Mouse (Mus musculus): ENCODE measurements at regions not wholly inside any gene's neighbourhood (a gene's known extent, or its start where the extent isn't known, plus 50 kb on each side); places are given as distances from the start of the nearest gene placed in this dataset.

- Histone ChIP-seq H3K36me3 (ENCODE audit: control insufficient read depth, insufficient read depth, low read length) (no peaks in the 10 kb centered on the region), H3K4me1 (ENCODE audit: control insufficient read depth, insufficient read depth, low read length) (no peaks in the 10 kb centered on the region), H3K27me3 (ENCODE audit: control insufficient read depth, insufficient read depth, low read length) (no peaks in the 10 kb centered on the region), H3K4me3 (ENCODE audit: control insufficient read depth, low read depth, low read length) (no peak overlapping the region), H3K27ac (ENCODE audit: control insufficient read depth, insufficient read depth, low read depth, low read length) (no peak overlapping the region)
- no peak for TF ChIP-seq CTCF (IDR thresholded peaks at IDR 0.05; ENCODE audit: control insufficient read depth, insufficient read depth, insufficient replicate concordance, low read depth, low read length)
- no peak for TF ChIP-seq POLR2A (IDR thresholded peaks at IDR 0.05; ENCODE audit: control insufficient read depth, low read depth, low read length)
Measured at GRCm38 (mm10) chr3:102574320-102574719, 104.6 kb downstream of the Ngf start.

DNA sequence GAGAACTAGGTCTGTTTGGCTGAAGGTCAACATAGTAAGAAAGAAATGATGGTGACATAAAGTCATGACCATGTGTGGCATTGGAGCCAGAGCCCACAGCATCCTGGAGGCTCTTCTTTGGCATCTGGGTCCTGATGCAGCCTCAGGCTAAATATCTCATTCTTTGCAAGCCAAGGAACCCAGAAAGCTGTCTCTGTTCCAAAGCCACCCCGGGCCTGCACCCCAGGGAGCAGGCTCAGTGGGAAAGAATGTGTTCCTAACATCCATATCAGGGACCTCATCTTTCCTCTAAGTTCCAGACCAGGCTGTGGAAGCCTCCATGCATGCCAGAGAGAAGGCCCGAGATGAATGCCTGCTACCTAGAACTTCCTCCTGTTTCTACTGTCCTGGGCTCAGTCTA is 107.2 kb downstream of the Ngf start:
- Histone ChIP-seq H3K27me3 (ENCODE audit: control insufficient read depth, insufficient read depth, low read length) (no peaks in the 10 kb centered on the region), H3K27ac (ENCODE audit: control insufficient read depth, insufficient read depth, low read depth, low read length) (no peak overlapping the region), H3K36me3 (ENCODE audit: control insufficient read depth, insufficient read depth, low read length) (no peaks in the 10 kb centered on the region), H3K4me1 (ENCODE audit: control insufficient read depth, insufficient read depth, low read length) (no peaks in the 10 kb centered on the region), H3K4me3 (ENCODE audit: control insufficient read depth, low read depth, low read length) (no peak overlapping the region)
- TF ChIP-seq POLR2A (IDR thresholded peaks at IDR 0.05; ENCODE audit: control insufficient read depth, low read depth, low read length): no peak
- no peak for TF ChIP-seq CTCF (IDR thresholded peaks at IDR 0.05; ENCODE audit: control insufficient read depth, insufficient read depth, insufficient replicate concordance, low read depth, low read length)

DNA sequence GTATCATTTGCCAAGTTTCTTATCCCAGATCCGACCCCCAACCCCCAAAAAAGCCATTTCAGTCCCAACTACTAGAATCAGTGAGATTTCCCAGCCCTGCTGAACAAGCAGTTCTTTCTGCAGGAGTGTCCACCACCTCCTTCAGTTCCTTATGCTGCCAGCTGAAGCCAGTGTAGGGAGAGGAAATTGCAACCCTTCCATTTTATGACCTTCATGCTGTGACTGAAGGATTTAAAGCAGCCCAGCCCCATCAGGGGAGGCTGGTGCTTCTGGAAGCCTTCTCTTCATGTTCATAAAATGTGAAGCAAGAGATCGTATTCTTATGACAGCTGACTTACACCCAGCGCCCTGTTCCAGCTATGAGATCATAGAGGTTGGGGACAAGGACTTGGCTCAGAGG is 112.1 kb downstream of the Ngf start:
- no peaks in the 10 kb centered on the region for H3K4me1 ChIP-seq (ENCODE audit: control insufficient read depth, insufficient read depth, low read length)
- no peak overlapping the region for H3K27ac ChIP-seq (ENCODE audit: control insufficient read depth, insufficient read depth, low read depth, low read length)
- no peak overlapping the region for H3K4me3 ChIP-seq (ENCODE audit: control insufficient read depth, low read depth, low read length)
- TF ChIP-seq CTCF (IDR thresholded peaks at IDR 0.05; ENCODE audit: control insufficient read depth, insufficient read depth, insufficient replicate concordance, low read depth, low read length) (no peak), POLR2A (IDR thresholded peaks at IDR 0.05; ENCODE audit: control insufficient read depth, low read depth, low read length) (no peak)
- H3K27me3 ChIP-seq (ENCODE audit: control insufficient read depth, insufficient read depth, low read length): no peaks in the 10 kb centered on the region
- H3K36me3 ChIP-seq (ENCODE audit: control insufficient read depth, insufficient read depth, low read length): no peaks in the 10 kb centered on the region

DNA sequence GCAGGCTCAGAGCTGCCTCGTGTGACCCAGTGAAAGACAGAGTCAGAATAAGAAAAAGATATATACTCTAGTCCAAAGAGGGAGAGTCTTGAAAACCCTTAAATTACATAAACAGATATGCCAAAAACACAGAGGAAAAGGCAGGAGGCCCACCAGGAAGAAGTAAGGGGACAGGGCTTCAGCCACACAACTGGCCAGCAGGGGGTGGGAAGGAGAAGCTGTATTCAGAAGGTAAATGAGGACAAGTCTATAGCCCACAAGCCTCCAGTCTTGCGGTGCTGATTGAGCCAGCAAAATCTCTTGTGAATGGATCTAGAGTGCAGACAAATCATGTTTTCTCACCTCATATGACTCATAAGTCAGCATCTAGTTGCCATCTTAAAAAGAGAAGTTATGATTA is 115.4 kb downstream of the Ngf start:
- no peak overlapping the region for H3K27ac ChIP-seq (ENCODE audit: control insufficient read depth, insufficient read depth, low read depth, low read length)
- H3K36me3 ChIP-seq (ENCODE audit: control insufficient read depth, insufficient read depth, low read length): no peaks in the 10 kb centered on the region
- H3K4me1 ChIP-seq (ENCODE audit: control insufficient read depth, insufficient read depth, low read length): no peaks in the 10 kb centered on the region
- TF ChIP-seq CTCF (IDR thresholded peaks at IDR 0.05; ENCODE audit: control insufficient read depth, insufficient read depth, insufficient replicate concordance, low read depth, low read length): no peak
- no peak for TF ChIP-seq POLR2A (IDR thresholded peaks at IDR 0.05; ENCODE audit: control insufficient read depth, low read depth, low read length)
- H3K27me3 ChIP-seq (ENCODE audit: control insufficient read depth, insufficient read depth, low read length): no peaks in the 10 kb centered on the region
- no peak overlapping the region for H3K4me3 ChIP-seq (ENCODE audit: control insufficient read depth, low read depth, low read length)

DNA sequence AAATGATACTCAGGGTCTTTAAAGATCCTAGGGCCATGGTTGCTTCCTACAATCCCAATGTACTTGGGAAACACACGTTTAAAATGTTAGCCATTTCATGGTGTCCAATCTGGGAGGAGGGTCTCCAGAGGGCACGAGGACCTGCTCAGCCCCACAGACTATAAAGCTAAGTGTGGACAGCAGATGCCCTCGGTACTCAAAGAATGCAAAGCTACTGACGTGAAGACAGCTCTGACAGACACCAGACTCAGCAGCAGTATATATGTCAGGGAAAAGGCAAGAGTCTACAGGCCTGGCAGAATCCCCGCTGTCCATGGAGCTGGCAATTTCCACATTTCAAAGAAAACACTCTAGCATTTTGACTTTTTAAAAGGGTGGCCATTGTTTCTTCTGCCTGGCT is 116.5 kb downstream of the Ngf start:
- Histone ChIP-seq H3K27me3 (ENCODE audit: control insufficient read depth, insufficient read depth, low read length) (no peaks in the 10 kb centered on the region), H3K27ac (ENCODE audit: control insufficient read depth, insufficient read depth, low read depth, low read length) (no peak overlapping the region), H3K4me3 (ENCODE audit: control insufficient read depth, low read depth, low read length) (no peak overlapping the region), H3K4me1 (ENCODE audit: control insufficient read depth, insufficient read depth, low read length) (no peaks in the 10 kb centered on the region), H3K36me3 (ENCODE audit: control insufficient read depth, insufficient read depth, low read length) (no peaks in the 10 kb centered on the region)
- TF ChIP-seq POLR2A (IDR thresholded peaks at IDR 0.05; ENCODE audit: control insufficient read depth, low read depth, low read length) (no peak), CTCF (IDR thresholded peaks at IDR 0.05; ENCODE audit: control insufficient read depth, insufficient read depth, insufficient replicate concordance, low read depth, low read length) (no peak)

DNA sequence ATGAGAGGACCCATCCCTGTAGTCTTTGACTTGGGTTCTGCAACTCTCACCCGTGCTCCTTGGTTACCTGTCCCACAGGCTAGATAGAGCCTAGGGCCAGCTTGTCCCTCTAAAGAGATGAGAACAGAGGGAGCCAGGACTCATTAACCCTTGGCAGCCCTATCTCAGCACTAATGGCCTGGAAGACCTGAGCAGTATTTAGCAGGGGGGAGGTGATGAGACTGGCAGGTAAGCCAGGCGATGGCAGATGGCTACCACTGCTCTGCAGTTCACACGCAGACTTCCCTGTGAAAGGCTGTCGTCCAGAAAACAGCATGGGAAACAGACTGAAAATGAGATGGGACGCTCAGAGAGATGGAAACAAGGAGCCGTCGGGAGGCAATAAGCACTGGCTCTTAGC is 122.3 kb downstream of the Ngf start:
- no peak overlapping the region for H3K4me3 ChIP-seq (ENCODE audit: control insufficient read depth, low read depth, low read length)
- TF ChIP-seq CTCF (IDR thresholded peaks at IDR 0.05; ENCODE audit: control insufficient read depth, insufficient read depth, insufficient replicate concordance, low read depth, low read length) (no peak), POLR2A (IDR thresholded peaks at IDR 0.05; ENCODE audit: control insufficient read depth, low read depth, low read length) (no peak)
- H3K27ac ChIP-seq (ENCODE audit: control insufficient read depth, insufficient read depth, low read depth, low read length): no peak overlapping the region
- H3K27me3 ChIP-seq (ENCODE audit: control insufficient read depth, insufficient read depth, low read length): no peaks in the 10 kb centered on the region
- no peaks in the 10 kb centered on the region for H3K4me1 ChIP-seq (ENCODE audit: control insufficient read depth, insufficient read depth, low read length)
- no peaks in the 10 kb centered on the region for H3K36me3 ChIP-seq (ENCODE audit: control insufficient read depth, insufficient read depth, low read length)

- H3K27me3 ChIP-seq (ENCODE audit: control insufficient read depth, insufficient read depth, low read length): no peaks in the 10 kb centered on the region
- H3K4me1 ChIP-seq (ENCODE audit: control insufficient read depth, insufficient read depth, low read length): no peaks in the 10 kb centered on the region
- H3K36me3 ChIP-seq (ENCODE audit: control insufficient read depth, insufficient read depth, low read length): no peaks in the 10 kb centered on the region
- H3K27ac ChIP-seq (ENCODE audit: control insufficient read depth, insufficient read depth, low read depth, low read length): no peak overlapping the region
- TF ChIP-seq POLR2A (IDR thresholded peaks at IDR 0.05; ENCODE audit: control insufficient read depth, low read depth, low read length) (no peak), CTCF (IDR thresholded peaks at IDR 0.05; ENCODE audit: control insufficient read depth, insufficient read depth, insufficient replicate concordance, low read depth, low read length) (no peak)
- H3K4me3 ChIP-seq (ENCODE audit: control insufficient read depth, low read depth, low read length): no peak overlapping the region
Measured at GRCm38 (mm10) chr3:102596944-102597551, 127.3 kb downstream of the Ngf start.

- H3K27me3 ChIP-seq (ENCODE audit: control insufficient read depth, insufficient read depth, low read length): no peaks in the 10 kb centered on the region
- H3K4me1 ChIP-seq (ENCODE audit: control insufficient read depth, insufficient read depth, low read length): peaks cover 6% of the 10 kb centered on the region
- H3K4me3 ChIP-seq (ENCODE audit: control insufficient read depth, low read depth, low read length): no peak overlapping the region
- H3K27ac ChIP-seq (ENCODE audit: control insufficient read depth, insufficient read depth, low read depth, low read length): no peak overlapping the region
- H3K36me3 ChIP-seq (ENCODE audit: control insufficient read depth, insufficient read depth, low read length): no peaks in the 10 kb centered on the region
- TF ChIP-seq CTCF (IDR thresholded peaks at IDR 0.05; ENCODE audit: control insufficient read depth, insufficient read depth, insufficient replicate concordance, low read depth, low read length) (no peak), POLR2A (IDR thresholded peaks at IDR 0.05; ENCODE audit: control insufficient read depth, low read depth, low read length) (no peak)
Measured at GRCm38 (mm10) chr3:102599061-102599460, 129.3 kb downstream of the Ngf start.

Measured in testis, adult 2 months (tissue).